28 mouse cellular contexts compared by ENCODE assay signal in the genomic region with DNA sequence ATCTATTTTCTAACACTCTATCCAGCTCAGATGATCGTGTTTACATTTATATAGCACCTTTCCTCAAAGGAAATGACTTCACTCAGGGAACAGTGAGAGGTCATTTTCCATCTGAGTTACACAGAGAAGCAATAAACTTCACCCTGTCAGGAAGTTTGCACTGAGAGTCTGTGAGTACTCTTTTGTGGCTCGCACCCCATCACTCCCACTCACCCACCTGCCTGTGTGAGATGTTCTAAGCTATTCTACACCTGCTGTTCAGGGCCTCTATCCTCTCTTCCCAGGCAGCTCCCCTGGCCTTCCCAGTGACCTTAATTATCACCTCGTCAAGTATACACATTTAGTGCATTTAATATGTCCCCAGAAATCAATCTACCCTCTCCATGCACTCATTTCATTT.
A peak's percentile ranks its signal among the peaks of the same experiment; 100 is the strongest.
DNase-seq lines count a peak whose midpoint lies in the region; ATAC-seq lines count a peak whose summit lies in the region.
"Had no signal": no experiment of that assay in that cellular context is flagged by ENCODE, and none has a peak within 500 bp of the region (broad histone marks: within the 10 kb centered on the region; RNA-seq: fewer than 3 reads in every experiment).

No protein-coding gene starts in this region.

- peak; percentile 2 for DNase-seq in embryo, embryonic 11 days
- DNase-seq in embryo, embryonic 9.5 days (ENCODE audit: extremely low spot score) = no peak
- DNase-seq in kidney, postnatal 36 days = no peak
- DNase-seq in kidney, adult 18-20 months = no peak
- no peak for DNase-seq in limb, embryonic 10.5 days (ENCODE audit: low spot score)
- DNase-seq: adrenal gland, adult 8-10 months; adrenal gland, postnatal 14 days; adrenal gland, postnatal 36 days; B cell, adult 2 months; cerebellum, adult 11-12 months; cerebellum, adult 2 months; cerebellum, adult 9-10 months; cerebellum, postnatal 14 days; cerebellum, postnatal 36 days had no signal

- H3K9ac ChIP-seq in kidney, embryonic 14.5 days (ENCODE audit: low read depth, low read length) = no peak overlapping the region
- no peak overlapping the region for H3K9ac ChIP-seq in kidney, embryonic 16.5 days (replicated peaks; ENCODE audit: low read length)
- no peak overlapping the region for H3K9ac ChIP-seq in limb, embryonic 13.5 days
- H3K9ac ChIP-seq: embryonic facial prominence, embryonic 12.5 days; embryonic facial prominence, embryonic 15.5 days; forebrain, embryonic 12.5 days had no signal

- H3K4me2 ChIP-seq in kidney, embryonic 14.5 days (replicated peaks; ENCODE audit: low read depth, low read length) = no peak overlapping the region
- H3K4me2 ChIP-seq in kidney, embryonic 16.5 days (replicated peaks; ENCODE audit: low read depth, low read length) = no peak overlapping the region
- no peak overlapping the region for H3K4me2 ChIP-seq in limb, embryonic 13.5 days (replicated peaks)
- H3K4me2 ChIP-seq: embryonic facial prominence, embryonic 12.5 days; embryonic facial prominence, embryonic 15.5 days; forebrain, embryonic 12.5 days had no signal

- no peak overlapping the region for H3K27ac ChIP-seq in kidney, embryonic 14.5 days (ENCODE audit: low read depth, low read length)
- no peak overlapping the region for H3K27ac ChIP-seq in kidney, embryonic 16.5 days (ENCODE audit: low read length)
- no peak overlapping the region for H3K27ac ChIP-seq in limb, embryonic 13.5 days
- no peak overlapping the region for H3K27ac ChIP-seq in limb, embryonic 10.5 days
- H3K27ac ChIP-seq: embryonic facial prominence, embryonic 12.5 days; embryonic facial prominence, embryonic 15.5 days; forebrain, embryonic 10.5 days; forebrain, embryonic 12.5 days had no signal

- H3K4me1 ChIP-seq in kidney, embryonic 14.5 days (ENCODE audit: control insufficient read depth, insufficient read depth, low read length) = no peaks in the 10 kb centered on the region
- no peaks in the 10 kb centered on the region for H3K4me1 ChIP-seq in kidney, embryonic 16.5 days (ENCODE audit: insufficient read depth, low read length)
- H3K4me1 ChIP-seq in limb, embryonic 13.5 days = 0 out of 2 replicates have a peak, but pooled peaks cover 3% of the 10 kb centered on the region
- H3K4me1 ChIP-seq in limb, embryonic 10.5 days = no peaks in the 10 kb centered on the region
- H3K4me1 ChIP-seq: embryonic facial prominence, embryonic 12.5 days; embryonic facial prominence, embryonic 15.5 days; forebrain, embryonic 10.5 days; forebrain, embryonic 12.5 days had no signal

- peak; percentile 72 for ATAC-seq in kidney, embryonic 14.5 days (ENCODE audit: low FRiP score, low TSS enrichment)
- ATAC-seq in kidney, embryonic 16.5 days (ENCODE audit: low FRiP score, low TSS enrichment) = peak; percentile 63; the same call in 1 of the 2 replicates
- peak; percentile 64 for ATAC-seq in limb, embryonic 13.5 days (ENCODE audit: low FRiP score, low read depth)
- ATAC-seq: activated CD4-positive, CD25-positive, alpha-beta regulatory T cell, adult 4 months; CD4-positive, CD25-positive, alpha-beta regulatory T cell, adult 4 months; forebrain, embryonic 14.5 days; forebrain, embryonic 16.5 days; Patski had no signal

- H3K9me3 ChIP-seq in kidney, embryonic 14.5 days (ENCODE audit: control insufficient read depth, low read length) = no peaks in the 10 kb centered on the region
- H3K9me3 ChIP-seq in kidney, embryonic 16.5 days (ENCODE audit: low read length) = no peaks in the 10 kb centered on the region
- no peaks in the 10 kb centered on the region for H3K9me3 ChIP-seq in limb, embryonic 13.5 days
- no peaks in the 10 kb centered on the region for H3K9me3 ChIP-seq in limb, embryonic 10.5 days (replicated peaks)
- H3K9me3 ChIP-seq: embryonic facial prominence, embryonic 12.5 days; embryonic facial prominence, embryonic 15.5 days; forebrain, embryonic 10.5 days; forebrain, embryonic 12.5 days had no signal

- 18% methylated on average over 3 of the region's 3 CpGs for WGBS in kidney, embryonic 14.5 days
- 6% methylated on average over 3 of the region's 3 CpGs for WGBS in kidney, embryonic 16.5 days
- 26% methylated on average over 3 of the region's 3 CpGs for WGBS in limb, embryonic 13.5 days
- 32% methylated on average over 3 of the region's 3 CpGs for whole genome bisulfite sequencing in limb, embryonic 10.5 days

- H3K36me3 ChIP-seq in kidney, embryonic 14.5 days (ENCODE audit: control insufficient read depth, insufficient read depth, low read length) = no peaks in the 10 kb centered on the region
- no peaks in the 10 kb centered on the region for H3K36me3 ChIP-seq in kidney, embryonic 16.5 days (ENCODE audit: insufficient read depth, low read length)
- no peaks in the 10 kb centered on the region for H3K36me3 ChIP-seq in limb, embryonic 13.5 days
- no peaks in the 10 kb centered on the region for H3K36me3 ChIP-seq in limb, embryonic 10.5 days
- H3K36me3 ChIP-seq: embryonic facial prominence, embryonic 12.5 days; embryonic facial prominence, embryonic 15.5 days; forebrain, embryonic 10.5 days; forebrain, embryonic 12.5 days; G1E had no signal

- no peak overlapping the region for H3K4me3 ChIP-seq in kidney, embryonic 14.5 days (ENCODE audit: low read length)
- H3K4me3 ChIP-seq in kidney, embryonic 16.5 days (ENCODE audit: low read length) = no peak overlapping the region
- H3K4me3 ChIP-seq in limb, embryonic 13.5 days = no peak overlapping the region
- H3K4me3 ChIP-seq in limb, embryonic 10.5 days = no peak overlapping the region
- H3K4me3 ChIP-seq: embryonic facial prominence, embryonic 12.5 days; embryonic facial prominence, embryonic 15.5 days; erythroblast, embryonic 14.5 days; forebrain, embryonic 10.5 days; forebrain, embryonic 12.5 days had no signal

- H3K27me3 ChIP-seq in kidney, embryonic 14.5 days (ENCODE audit: control insufficient read depth, insufficient read depth, low read length) = no peaks in the 10 kb centered on the region
- no peaks in the 10 kb centered on the region for H3K27me3 ChIP-seq in kidney, embryonic 16.5 days (ENCODE audit: insufficient read depth, low read length)
- H3K27me3 ChIP-seq in limb, embryonic 13.5 days = no peaks in the 10 kb centered on the region; the same call in 1 of the 2 replicates
- no peaks in the 10 kb centered on the region for H3K27me3 ChIP-seq in limb, embryonic 10.5 days (ENCODE audit: low read depth, poor library complexity, severe bottlenecking)
- H3K27me3 ChIP-seq: embryonic facial prominence, embryonic 12.5 days; embryonic facial prominence, embryonic 15.5 days; forebrain, embryonic 12.5 days; Patski had no signal
